Mouse (Mus musculus): ENCODE measurements around the gene Mpeg1. TPM values are rescaled to one million over a fixed set of nuclear protein-coding genes. Genes with fewer than 3 reads are reported as not detected.

Gene Mpeg1
- 0.58 and 0.69 TPM in 2 replicates for polyA plus RNA-seq (2014; fragmentation: Nextera tagmentation; extraction: Ambion mirVana)

DNA sequence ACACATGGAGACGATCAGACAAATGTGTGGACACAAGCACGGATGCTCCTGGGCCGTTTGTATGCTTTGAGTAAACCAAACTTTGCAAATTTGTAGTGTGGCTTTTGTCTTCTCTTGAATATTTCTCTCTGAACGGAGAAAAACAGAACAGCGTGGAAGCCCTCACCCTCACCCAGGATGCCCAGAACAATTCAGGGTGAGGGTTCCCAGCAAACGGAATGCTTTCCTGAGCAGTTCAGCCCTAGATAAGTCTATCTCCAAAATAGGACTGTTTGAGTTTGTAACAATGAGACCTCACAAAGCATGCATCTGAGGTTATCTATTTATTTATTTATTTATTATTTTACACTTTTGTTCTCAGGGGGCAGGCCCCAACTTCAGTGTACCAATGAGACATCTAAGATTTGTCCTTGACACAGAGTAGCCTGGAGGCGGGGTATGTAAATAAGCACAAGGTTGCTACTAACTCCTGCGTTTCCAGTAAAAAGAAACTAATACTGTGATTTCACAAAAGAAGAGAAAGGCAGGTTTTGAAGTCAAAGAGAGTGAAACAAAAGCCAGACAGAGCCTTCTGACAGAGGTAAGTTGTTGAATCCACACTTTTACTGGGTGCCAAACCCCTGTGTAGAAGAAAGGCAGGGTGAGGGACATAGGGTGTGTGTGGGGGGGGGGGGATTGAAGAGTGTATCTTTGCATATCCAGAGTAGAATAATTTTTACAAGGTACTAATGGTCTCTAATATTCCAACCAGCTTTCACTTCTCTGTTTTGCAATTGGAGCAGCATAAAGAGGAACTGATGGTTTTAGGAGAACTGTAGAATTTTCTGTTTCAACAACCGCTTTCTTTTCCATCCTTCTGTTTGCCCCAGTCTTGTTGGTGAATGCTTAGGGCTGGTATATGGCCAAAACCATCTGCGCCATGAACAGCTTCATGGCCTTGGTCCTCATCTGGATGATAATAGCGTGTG, at the start of gene Mpeg1:
Gene Mpeg1 (plus strand): TSS at position 498 of the 968 bp plus-strand sequence.
- no peak within 1 kb of the TSS for H3K9ac ChIP-seq (ENCODE audit: low read depth, low read length)
- no peak for ATAC-seq (ENCODE audit: low FRiP score, low TSS enrichment)
- no peaks in the 10 kb centered on the region for H3K9me3 ChIP-seq (ENCODE audit: control insufficient read depth, low read length)
- no peaks in the 10 kb centered on the region for H3K36me3 ChIP-seq (ENCODE audit: control insufficient read depth, insufficient read depth, low read length)
- no peaks in the 10 kb centered on the region for H3K27me3 ChIP-seq (ENCODE audit: control insufficient read depth, insufficient read depth, low read length)
- 77% methylated on average over 11 of the region's 11 CpGs for WGBS
- H3K4me2 ChIP-seq (replicated peaks; ENCODE audit: low read depth, low read length) = no peak within 1 kb of the TSS
- no peaks in the 10 kb centered on the region for H3K4me1 ChIP-seq (ENCODE audit: control insufficient read depth, insufficient read depth, low read length)
- H3K4me3 ChIP-seq (ENCODE audit: low read length) = no peak within 1 kb of the TSS
- H3K27ac ChIP-seq (ENCODE audit: low read depth, low read length) = no peak within 1 kb of the TSS

DNA sequence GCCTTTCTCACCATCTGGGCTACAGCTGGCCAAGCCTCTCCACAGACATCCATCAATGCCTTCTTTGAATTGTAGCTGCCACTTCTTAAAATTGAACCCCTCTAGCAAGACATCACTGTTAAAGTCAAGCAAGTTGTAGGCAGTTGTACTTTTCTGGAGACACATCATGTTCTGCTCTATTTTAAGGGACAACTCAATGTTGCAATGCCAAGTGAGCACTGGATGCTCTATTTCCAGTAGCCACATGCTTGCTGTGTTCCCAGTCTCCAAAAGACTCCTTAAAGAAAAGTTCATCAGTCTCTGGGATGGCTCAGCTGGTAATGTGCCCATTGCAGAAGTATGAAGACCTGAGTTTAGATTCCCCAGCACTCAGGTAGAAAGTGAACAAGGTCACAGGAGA, 46.8 kb upstream of the Mpeg1 start:
- no peaks in the 10 kb centered on the region for H3K27me3 ChIP-seq (ENCODE audit: control insufficient read depth, insufficient read depth, low read length)
- H3K4me2 ChIP-seq (replicated peaks; ENCODE audit: low read depth, low read length) = no peak overlapping the region
- no peak for ATAC-seq (ENCODE audit: low FRiP score, low TSS enrichment)
- H3K36me3 ChIP-seq (ENCODE audit: control insufficient read depth, insufficient read depth, low read length) = no peaks in the 10 kb centered on the region
- H3K9me3 ChIP-seq (ENCODE audit: control insufficient read depth, low read length) = no peaks in the 10 kb centered on the region
- H3K9ac ChIP-seq (ENCODE audit: low read depth, low read length) = no peak overlapping the region
- no peak overlapping the region for H3K27ac ChIP-seq (ENCODE audit: low read depth, low read length)
- H3K4me1 ChIP-seq (ENCODE audit: control insufficient read depth, insufficient read depth, low read length) = no peaks in the 10 kb centered on the region
- no peak overlapping the region for H3K4me3 ChIP-seq (ENCODE audit: low read length)

DNA sequence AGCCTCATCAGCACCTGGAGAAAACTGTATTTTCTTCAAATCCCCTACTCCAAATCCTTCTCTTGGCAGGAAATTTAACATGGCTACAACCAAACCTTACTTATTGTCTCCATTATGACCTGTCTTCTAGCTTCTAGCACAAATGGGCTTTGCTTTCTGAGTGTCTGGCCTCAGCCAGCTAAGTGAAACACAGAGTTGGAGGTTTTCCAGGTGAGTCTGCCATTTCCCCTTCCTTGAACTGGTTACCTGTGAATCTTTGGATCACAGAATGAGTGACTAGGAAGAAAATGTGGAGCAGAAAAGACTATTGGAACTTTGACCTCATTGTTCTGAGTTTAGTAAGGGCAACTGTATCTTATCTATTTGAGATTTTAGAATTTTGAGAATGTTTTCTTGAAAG, 43.2 kb upstream of the Mpeg1 start, which contains the start of gene Olfr1441:
Gene Olfr1441 (plus strand): TSS at position 73 of the 400 bp plus-strand sequence.
- Histone ChIP-seq H3K36me3 (ENCODE audit: control insufficient read depth, insufficient read depth, low read length) (no peaks in the 10 kb centered on the region), H3K9ac (ENCODE audit: low read depth, low read length) (no peak within 1 kb of the TSS), H3K4me1 (ENCODE audit: control insufficient read depth, insufficient read depth, low read length) (no peaks in the 10 kb centered on the region), H3K9me3 (ENCODE audit: control insufficient read depth, low read length) (no peaks in the 10 kb centered on the region), H3K4me3 (ENCODE audit: low read length) (no peak within 1 kb of the TSS), H3K27me3 (ENCODE audit: control insufficient read depth, insufficient read depth, low read length) (no peaks in the 10 kb centered on the region), H3K4me2 (replicated peaks; ENCODE audit: low read depth, low read length) (no peak within 1 kb of the TSS), H3K27ac (ENCODE audit: low read depth, low read length) (no peak within 1 kb of the TSS)
- ATAC-seq (ENCODE audit: low FRiP score, low TSS enrichment) = no peak

DNA sequence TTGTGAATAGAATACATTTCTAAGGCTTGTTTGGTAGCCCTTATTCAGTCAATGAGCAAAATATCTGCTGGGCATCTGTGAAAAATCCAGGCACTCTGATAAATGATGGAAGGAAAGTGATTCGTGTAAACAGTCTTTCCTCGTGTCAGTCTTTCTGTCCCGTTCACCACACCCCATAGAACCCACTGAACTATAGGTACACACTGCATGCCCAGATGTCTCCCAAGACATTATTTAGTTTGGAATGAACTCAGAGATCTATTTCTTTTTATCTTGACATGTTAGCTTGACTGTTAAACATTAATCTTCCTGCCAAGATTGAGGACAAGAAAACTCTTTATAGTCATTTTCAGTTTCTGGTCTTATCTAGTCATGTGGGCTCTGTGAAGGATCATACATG, 42.3 kb upstream of the Mpeg1 start:
- Histone ChIP-seq H3K36me3 (ENCODE audit: control insufficient read depth, insufficient read depth, low read length) (no peaks in the 10 kb centered on the region), H3K9ac (ENCODE audit: low read depth, low read length) (no peak overlapping the region), H3K4me1 (ENCODE audit: control insufficient read depth, insufficient read depth, low read length) (no peaks in the 10 kb centered on the region), H3K9me3 (ENCODE audit: control insufficient read depth, low read length) (no peaks in the 10 kb centered on the region), H3K4me2 (replicated peaks; ENCODE audit: low read depth, low read length) (no peak overlapping the region), H3K27me3 (ENCODE audit: control insufficient read depth, insufficient read depth, low read length) (no peaks in the 10 kb centered on the region), H3K27ac (ENCODE audit: low read depth, low read length) (no peak overlapping the region), H3K4me3 (ENCODE audit: low read length) (no peak overlapping the region)
- 88% methylated on average over 3 of the region's 3 CpGs for WGBS
- ATAC-seq (ENCODE audit: low FRiP score, low TSS enrichment) = no peak

DNA sequence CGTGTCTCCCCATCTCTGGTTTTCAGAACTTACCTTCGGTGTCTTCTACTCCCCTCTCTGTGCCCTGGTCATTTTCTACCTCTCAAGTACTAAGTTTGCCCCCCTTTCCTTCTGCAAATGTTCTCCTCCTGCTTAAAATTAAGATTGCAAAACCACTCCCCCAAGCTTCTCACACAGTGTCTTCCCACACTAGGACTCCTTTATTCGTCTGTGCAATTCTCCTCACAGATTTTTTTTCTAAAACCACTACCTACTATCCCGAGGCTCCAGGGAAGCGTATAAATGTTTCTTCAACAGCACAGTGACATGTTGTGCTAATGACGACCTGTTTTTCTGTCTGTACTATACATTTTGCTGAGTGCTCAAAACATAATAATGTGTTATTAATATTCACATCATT, 40.0 kb upstream of the Mpeg1 start:
- Histone ChIP-seq H3K4me1 (ENCODE audit: control insufficient read depth, insufficient read depth, low read length) (no peaks in the 10 kb centered on the region), H3K27ac (ENCODE audit: low read depth, low read length) (no peak overlapping the region), H3K27me3 (ENCODE audit: control insufficient read depth, insufficient read depth, low read length) (no peaks in the 10 kb centered on the region), H3K9me3 (ENCODE audit: control insufficient read depth, low read length) (no peaks in the 10 kb centered on the region), H3K4me3 (ENCODE audit: low read length) (no peak overlapping the region), H3K4me2 (replicated peaks; ENCODE audit: low read depth, low read length) (no peak overlapping the region), H3K36me3 (ENCODE audit: control insufficient read depth, insufficient read depth, low read length) (no peaks in the 10 kb centered on the region), H3K9ac (ENCODE audit: low read depth, low read length) (no peak overlapping the region)
- 83% methylated on average over 6 of the region's 6 CpGs for WGBS
- no peak for ATAC-seq (ENCODE audit: low FRiP score, low TSS enrichment)

DNA sequence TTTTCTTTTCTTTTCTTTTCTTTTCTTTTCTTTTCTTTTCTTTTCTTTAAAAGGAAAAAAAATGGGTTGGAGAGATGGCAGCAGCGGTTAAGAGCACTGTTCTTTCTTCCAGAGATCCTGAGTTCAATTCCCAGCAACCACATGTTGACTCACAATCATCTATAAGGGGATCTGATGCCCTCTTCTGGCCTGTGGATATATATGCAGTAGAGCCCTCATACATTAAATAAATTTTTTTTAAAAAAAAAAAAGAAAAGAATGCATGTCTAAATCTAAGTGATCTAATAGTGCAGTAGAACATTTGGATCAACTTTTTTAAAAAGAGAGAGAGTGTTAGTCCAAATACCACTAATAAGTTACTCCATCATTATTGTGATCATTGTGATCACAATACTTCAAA, 38.9 kb upstream of the Mpeg1 start:
- WGBS = 90% methylated on average over 1 of the region's 1 CpGs
- ATAC-seq (ENCODE audit: low FRiP score, low TSS enrichment) = no peak

DNA sequence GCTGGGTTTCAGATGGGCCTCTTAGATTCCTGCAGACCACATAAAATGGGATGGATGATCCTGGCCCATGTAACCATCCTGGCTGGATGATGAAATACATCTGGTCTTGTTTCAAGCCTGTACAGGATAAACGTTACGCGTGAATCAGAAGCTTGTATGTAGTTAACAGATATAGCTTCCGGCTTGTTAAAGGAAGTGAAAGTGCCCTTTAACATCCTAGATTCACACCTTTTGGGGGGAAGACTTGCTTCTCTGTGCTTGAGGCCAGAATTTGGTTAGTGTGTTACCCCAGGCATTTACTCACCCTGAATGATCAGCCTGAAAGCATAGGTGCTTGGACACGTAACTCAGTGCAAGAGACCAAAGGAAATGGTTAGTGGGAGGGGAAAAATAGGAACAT, 33.5 kb upstream of the Mpeg1 start:
- Histone ChIP-seq H3K9ac (ENCODE audit: low read depth, low read length) (no peak overlapping the region), H3K4me2 (replicated peaks; ENCODE audit: low read depth, low read length) (no peak overlapping the region), H3K27ac (ENCODE audit: low read depth, low read length) (no peak overlapping the region), H3K4me3 (ENCODE audit: low read length) (no peak overlapping the region), H3K4me1 (ENCODE audit: control insufficient read depth, insufficient read depth, low read length) (no peaks in the 10 kb centered on the region), H3K36me3 (ENCODE audit: control insufficient read depth, insufficient read depth, low read length) (no peaks in the 10 kb centered on the region), H3K27me3 (ENCODE audit: control insufficient read depth, insufficient read depth, low read length) (no peaks in the 10 kb centered on the region), H3K9me3 (ENCODE audit: control insufficient read depth, low read length) (no peaks in the 10 kb centered on the region)
- 86% methylated on average over 5 of the region's 5 CpGs for WGBS
- no peak for ATAC-seq (ENCODE audit: low FRiP score, low TSS enrichment)

More for the DNA sequence above, 38.9 kb upstream of the Mpeg1 start:
- Histone ChIP-seq H3K4me2 (replicated peaks; ENCODE audit: low read depth, low read length) (no peak overlapping the region), H3K9ac (ENCODE audit: low read depth, low read length) (no peak overlapping the region), H3K4me1 (ENCODE audit: control insufficient read depth, insufficient read depth, low read length) (no peaks in the 10 kb centered on the region), H3K27ac (ENCODE audit: low read depth, low read length) (no peak overlapping the region), H3K9me3 (ENCODE audit: control insufficient read depth, low read length) (no peaks in the 10 kb centered on the region), H3K27me3 (ENCODE audit: control insufficient read depth, insufficient read depth, low read length) (no peaks in the 10 kb centered on the region), H3K36me3 (ENCODE audit: control insufficient read depth, insufficient read depth, low read length) (no peaks in the 10 kb centered on the region), H3K4me3 (ENCODE audit: low read length) (no peak overlapping the region)

DNA sequence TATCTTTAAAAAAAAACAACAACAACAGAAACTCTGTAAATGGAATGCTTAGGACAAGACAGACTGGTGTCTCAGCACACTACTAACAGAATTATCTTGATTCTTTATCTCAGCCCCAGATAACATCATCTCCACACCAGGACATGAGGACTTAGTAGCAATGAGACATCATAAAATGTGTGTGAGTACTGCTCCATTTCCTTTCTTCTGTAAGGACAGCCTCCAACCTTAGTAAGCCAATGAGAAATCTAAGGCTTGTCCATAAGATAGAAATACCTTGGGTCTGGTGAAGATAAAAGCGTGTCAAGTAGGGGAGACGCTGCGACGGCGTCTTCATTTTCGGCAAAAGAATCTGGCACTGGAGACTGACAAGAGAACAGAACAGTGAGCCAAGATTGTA, 33.0 kb upstream of the Mpeg1 start, which contains the start of gene Pfpl:
Gene Pfpl (plus strand): TSS at position 301 of the 400 bp plus-strand sequence.
- Histone ChIP-seq H3K4me2 (replicated peaks; ENCODE audit: low read depth, low read length) (no peak within 1 kb of the TSS), H3K27me3 (ENCODE audit: control insufficient read depth, insufficient read depth, low read length) (no peaks in the 10 kb centered on the region), H3K4me1 (ENCODE audit: control insufficient read depth, insufficient read depth, low read length) (no peaks in the 10 kb centered on the region), H3K9ac (ENCODE audit: low read depth, low read length) (no peak within 1 kb of the TSS), H3K9me3 (ENCODE audit: control insufficient read depth, low read length) (no peaks in the 10 kb centered on the region), H3K4me3 (ENCODE audit: low read length) (no peak within 1 kb of the TSS), H3K27ac (ENCODE audit: low read depth, low read length) (no peak within 1 kb of the TSS), H3K36me3 (ENCODE audit: control insufficient read depth, insufficient read depth, low read length) (no peaks in the 10 kb centered on the region)
- WGBS = 94% methylated on average over 6 of the region's 6 CpGs
- ATAC-seq (ENCODE audit: low FRiP score, low TSS enrichment) = no peak

DNA sequence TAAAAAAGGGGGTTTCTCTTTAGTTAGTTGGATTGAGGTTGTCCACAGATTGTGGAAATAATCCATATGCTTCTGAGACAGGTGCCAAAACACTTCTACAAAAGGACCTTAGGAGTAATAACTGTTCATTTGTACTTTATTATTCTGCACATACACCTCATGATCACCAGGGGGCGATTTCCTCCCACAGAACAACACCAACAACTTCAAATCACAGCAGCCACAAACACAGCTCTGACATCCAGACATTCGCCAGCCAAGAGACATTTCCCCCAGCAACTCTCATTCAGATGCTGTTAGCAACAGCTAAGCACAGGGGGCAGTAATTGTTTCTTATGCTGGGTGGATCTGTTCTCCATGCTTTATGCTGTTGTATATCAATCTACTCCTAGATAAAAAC, 27.5 kb upstream of the Mpeg1 start:
- no peak overlapping the region for H3K9ac ChIP-seq (ENCODE audit: low read depth, low read length)
- H3K27ac ChIP-seq (ENCODE audit: low read depth, low read length) = no peak overlapping the region
- H3K36me3 ChIP-seq (ENCODE audit: control insufficient read depth, insufficient read depth, low read length) = no peaks in the 10 kb centered on the region
- no peaks in the 10 kb centered on the region for H3K9me3 ChIP-seq (ENCODE audit: control insufficient read depth, low read length)
- ATAC-seq (ENCODE audit: low FRiP score, low TSS enrichment) = 0 out of 2 replicates have a peak, but pooled peaks have one; percentile 46
- no peaks in the 10 kb centered on the region for H3K27me3 ChIP-seq (ENCODE audit: control insufficient read depth, insufficient read depth, low read length)
- no peaks in the 10 kb centered on the region for H3K4me1 ChIP-seq (ENCODE audit: control insufficient read depth, insufficient read depth, low read length)
- H3K4me3 ChIP-seq (ENCODE audit: low read length) = no peak overlapping the region
- H3K4me2 ChIP-seq (replicated peaks; ENCODE audit: low read depth, low read length) = no peak overlapping the region
- 5% methylated on average over 2 of the region's 2 CpGs for WGBS

Measured in kidney, embryonic 14.5 days (tissue).